Mouse (Mus musculus) heart, postnatal 14 days (tissue): ENCODE results near the gene Arhgdia. TPM values are rescaled to one million over a fixed set of nuclear protein-coding genes. Genes with fewer than 3 reads are reported as not detected.
"Not testable (repeated sequence)": the region's sequence is repeated elsewhere in the genome, so short reads cannot be mapped to it uniquely, and the experiment has no call there.

Experiments
- DNase-seq, 2 experiments: peaks; one replicate each; pipeline ENCODE4 v3.0.0; 2021 to 2022
- intact Hi-C: fragments of 180-260 bp; cut with DNase I; formaldehyde crosslinking; loops from one replicate; pipeline ENCODE4 v1.15.1; 2025
- total RNA-seq, 2 experiments: library from RNA; stranded (reverse); gene quantifications; 2 replicates each; pipeline ENCODE4 v1.2.3; 2021

Arhgdia gene
- total RNA-seq, 2 experiments from 2014 or later: 164 to 180 TPM

GRCm38 (mm10) chr11:120560952-120561728 is 20.3 kb downstream of the Arhgdia start:
- no peak for DNase-seq
- intact Hi-C loops: no loop called here

- DNase-seq, intact Hi-C loops: not testable (repeated sequence)
Measured at GRCm38 (mm10) chr11:120558843-120559242, 22.6 kb downstream of the Arhgdia start.

GRCm38 (mm10) chr11:120555260-120555659 is 26.2 kb downstream of the Arhgdia start:
- intact Hi-C loops: no loop called here
- DNase-seq: no peak

- DNase-seq: no peak
- intact Hi-C loops: no loop called here
Measured at GRCm38 (mm10) chr11:120554834-120555233, 26.6 kb downstream of the Arhgdia start.

GRCm38 (mm10) chr11:120552736-120553135 is 28.7 kb downstream of the Arhgdia start:
- intact Hi-C loops: no loop called here
- no peak for DNase-seq

- intact Hi-C loops: no loop called here
- no peak for DNase-seq
Measured at GRCm38 (mm10) chr11:120550810-120551440, 30.5 kb downstream of the Arhgdia start, which contains the start of gene Ppp1r27. Ppp1r27 (minus strand) TSS chr11:120551132.

GRCm38 (mm10) chr11:120549986-120550809 is 31.2 kb downstream of the Arhgdia start:
- intact Hi-C loops: loop anchor here (2.0 kb wide), 1 partner anchor 29 kb away; no protein-coding TSS in a partner anchor
- DNase-seq: no peak

- intact Hi-C loops: loop anchor here (2.0 kb wide), 1 partner anchor 29 kb away; no protein-coding TSS in a partner anchor
- peak; percentile 97 to 98 for DNase-seq
Measured at GRCm38 (mm10) chr11:120549168-120549945, 32.1 kb downstream of the Arhgdia start, which contains the start of gene Mcrip1. Mcrip1 (minus strand) TSS chr11:120549727.

- DNase-seq: no peak
- intact Hi-C loops: loop anchor here (2.0 kb wide), 1 partner anchor 28 kb away; no protein-coding TSS in a partner anchor
Measured at GRCm38 (mm10) chr11:120548786-120549167, 32.6 kb downstream of the Arhgdia start.

- DNase-seq: no peak
- intact Hi-C loops: loop anchor here (2.0 kb wide), 1 partner anchor 27 kb away; no protein-coding TSS in a partner anchor
Measured at GRCm38 (mm10) chr11:120548214-120548613, 33.2 kb downstream of the Arhgdia start.

GRCm38 (mm10) chr11:120547469-120547868 is 34.0 kb downstream of the Arhgdia start:
- intact Hi-C loops: no loop called here
- DNase-seq: peak in 1 of 2 experiments; percentile 27

- DNase-seq: no peak
- intact Hi-C loops: no loop called here
Measured at GRCm38 (mm10) chr11:120545964-120546363, 35.5 kb downstream of the Arhgdia start.

- intact Hi-C loops: no loop called here
- no peak for DNase-seq
Measured at GRCm38 (mm10) chr11:120542376-120542775, 39.0 kb downstream of the Arhgdia start.

GRCm38 (mm10) chr11:120541907-120542306 is 39.5 kb downstream of the Arhgdia start:
- DNase-seq: peak; percentile 42 to 65

GRCm38 (mm10) chr11:120539285-120540014 is 42.0 kb downstream of the Arhgdia start:
- intact Hi-C loops: no loop called here

More at GRCm38 (mm10) chr11:120541907-120542306, 39.5 kb downstream of the Arhgdia start:
- intact Hi-C loops: no loop called here

GRCm38 (mm10) chr11:120538955-120539284 is 42.5 kb downstream of the Arhgdia start:
- intact Hi-C loops: no loop called here

More at GRCm38 (mm10) chr11:120539285-120540014, 42.0 kb downstream of the Arhgdia start:
- DNase-seq: no peak

GRCm38 (mm10) chr11:120538485-120538884 is 42.9 kb downstream of the Arhgdia start:
- peak; percentile 76 to 88 for DNase-seq
- intact Hi-C loops: no loop called here

More at GRCm38 (mm10) chr11:120538955-120539284, 42.5 kb downstream of the Arhgdia start:
- no peak for DNase-seq

- intact Hi-C loops: no loop called here
Measured at GRCm38 (mm10) chr11:120535804-120536203, 45.6 kb downstream of the Arhgdia start.

GRCm38 (mm10) chr11:120535145-120535544 is 46.3 kb downstream of the Arhgdia start:
- DNase-seq: no peak
- intact Hi-C loops: no loop called here

More at GRCm38 (mm10) chr11:120535804-120536203, 45.6 kb downstream of the Arhgdia start:
- DNase-seq: no peak
